Comparison of ENCODE assay signal across 7 mouse cellular contexts in genomic region chr5:118171665-118172064, GRCm38 (mm10). TPM values are rescaled to one million over a fixed set of nuclear protein-coding genes. Genes with fewer than 3 reads are reported as not detected.
DNase-seq lines count a peak whose midpoint lies in the region; ATAC-seq and TF ChIP-seq lines count a peak whose summit lies in the region.

No protein-coding gene starts in this region.

- peaks cover 28% of the 10 kb centered on the region for H3K4me1 ChIP-seq in lung, embryonic 15.5 days
- peaks cover 6% of the 10 kb centered on the region; the same call in 1 of the 2 replicates for H3K4me1 ChIP-seq in lung, adult 2 months (ENCODE audit: control insufficient read depth, insufficient read depth, low read length)
- peaks cover 43% of the 10 kb centered on the region for H3K4me1 ChIP-seq in forebrain, embryonic 12.5 days

- peak overlapping the region; percentile 39 for H3K4me3 ChIP-seq in lung, embryonic 15.5 days
- H3K4me3 ChIP-seq in lung, adult 2 months (replicated peaks; ENCODE audit: extremely low read depth, low read depth, low read length): no peak overlapping the region
- H3K4me3 ChIP-seq in forebrain, embryonic 12.5 days (replicated peaks): peak overlapping the region; percentile 31

- H3K9me3 ChIP-seq in lung, embryonic 15.5 days: 0 out of 2 replicates have a peak, but pooled peaks cover 6% of the 10 kb centered on the region
- peaks cover 7% of the 10 kb centered on the region; the same call in 1 of the 2 replicates for H3K9me3 ChIP-seq in forebrain, embryonic 12.5 days

- ATAC-seq in lung, embryonic 15.5 days (ENCODE audit: borderline replicate concordance, extremely low read depth, low FRiP score, low TSS enrichment): no peak
- no peak for ATAC-seq in forebrain, embryonic 12.5 days (ENCODE audit: low FRiP score)

- no peak for TF ChIP-seq CTCF in lung, adult 2 months (IDR thresholded peaks at IDR 0.05; ENCODE audit: insufficient read depth, low read length)

- WGBS in lung, embryonic 15.5 days: under 1% methylated on average over 36 of the region's 36 CpGs
- 1% methylated on average over 36 of the region's 36 CpGs for WGBS in lung, adult 2 months
- under 1% methylated on average over 36 of the region's 36 CpGs for WGBS in forebrain, embryonic 12.5 days

- peaks cover 90% of the 10 kb centered on the region for H3K27me3 ChIP-seq in lung, embryonic 15.5 days
- H3K27me3 ChIP-seq in forebrain, embryonic 12.5 days: peaks cover 91% of the 10 kb centered on the region

- H3K36me3 ChIP-seq in lung, embryonic 15.5 days: no peaks in the 10 kb centered on the region
- H3K36me3 ChIP-seq in forebrain, embryonic 12.5 days (replicated peaks): no peaks in the 10 kb centered on the region

- TF ChIP-seq POLR2A in lung, adult 2 months (IDR thresholded peaks at IDR 0.05; ENCODE audit: borderline replicate concordance, extremely low read depth, low read depth, low read length): no peak

- DNase-seq in lung, adult 2 months: no peak
- peak; percentile 23 to 45 for DNase-seq in layer of hippocampus, postnatal 10 days (ENCODE audit: low spot score in 2 of 2)
- DNase-seq in naive thymus-derived CD4-positive, alpha-beta T cell, adult 2 months (ENCODE audit: low read depth): peak; percentile 13
- DNase-seq in adrenal gland, postnatal 25 days: no peak
- DNase-seq in embryo, embryonic 11 days: no peak

- no peak overlapping the region for H3K27ac ChIP-seq in lung, embryonic 15.5 days
- no peak overlapping the region for H3K27ac ChIP-seq in forebrain, embryonic 12.5 days

- peak overlapping the region; percentile 65 for H3K4me2 ChIP-seq in lung, embryonic 15.5 days
- peak overlapping the region; percentile 45 for H3K4me2 ChIP-seq in forebrain, embryonic 12.5 days

- H3K9ac ChIP-seq in lung, embryonic 15.5 days: no peak overlapping the region
- H3K9ac ChIP-seq in forebrain, embryonic 12.5 days: no peak overlapping the region

RNA-seq across cellular contexts. Expression of gene Hrk, which starts 7.2 kb away (rescaled TPM):
- 0.06 TPM in 1 of 2 replicates, not detected in the other for polyA plus RNA-seq in lung, embryonic 15.5 days (2015; fragmentation: Nextera tagmentation; extraction: Ambion mirVana)
- polyA plus RNA-seq in lung, adult 2 months (2012; rRNA removed): 0.50 TPM in 1 of 2 replicates, not detected in the other
- polyA plus RNA-seq in forebrain, embryonic 12.5 days (2016; fragmentation: Nextera tagmentation; extraction: Ambion mirVana): 0.46 and 0.52 TPM in 2 replicates
- total RNA-seq in layer of hippocampus, postnatal 10 days (2021): 10 to 100 TPM; 45.3 to 48.5 TPM
- total RNA-seq in adrenal gland, postnatal 25 days (2021): 0.09 TPM in 1 of 2 replicates, not detected in the other

RNA-seq across cellular contexts. Expression of gene Fbxw8, which starts 16.4 kb away (rescaled TPM):
- 30.2 and 30.9 TPM in 2 replicates for polyA plus RNA-seq in lung, embryonic 15.5 days (2015; fragmentation: Nextera tagmentation; extraction: Ambion mirVana)
- 72.7 and 79.1 TPM in 2 replicates for polyA plus RNA-seq in lung, adult 2 months (2012; rRNA removed)
- 41.5 and 41.7 TPM in 2 replicates for polyA plus RNA-seq in forebrain, embryonic 12.5 days (2016; fragmentation: Nextera tagmentation; extraction: Ambion mirVana)
- 10 to 100 TPM; 39.8 to 42.4 TPM for total RNA-seq in layer of hippocampus, postnatal 10 days (2021)
- total RNA-seq in adrenal gland, postnatal 25 days (2021): 37.2 and 47.7 TPM in 2 replicates

Comparison
In these comparisons a context has a peak if more than half of its experiments do, and no peak if none do; other contexts are left out.
1. DNase-seq: peak in layer of hippocampus, postnatal 10 days (2 of 2) and naive thymus-derived CD4-positive, alpha-beta T cell, adult 2 months (single experiment); none in lung, adult 2 months (single experiment), adrenal gland, postnatal 25 days (single experiment) and embryo, embryonic 11 days (single experiment).